Mouse (Mus musculus) small intestine, adult 2 months (tissue): ENCODE data around the gene Fancc.

Experiments used
- CTCF ChIP-seq: fragments of 200-500 bp; IDR thresholded peaks from 2 replicates; pipeline ENCODE4 v1.5.1; 2012; ENCODE audit warnings: low read depth, mild to moderate bottlenecking, control low read depth, inconsistent platforms, low read length, moderate library complexity, mixed read lengths; ENCODE audit not compliant: insufficient replicate concordance, insufficient read length; ENCODE audit errors: extremely low read depth
- POLR2A ChIP-seq: fragments of 200-500 bp; IDR thresholded peaks from 2 replicates; pipeline ENCODE4 v1.6.1; 2012; ENCODE audit warnings: low read depth, mild to moderate bottlenecking, control low read depth, inconsistent platforms, low read length, moderate library complexity

- TF ChIP-seq POLR2A (no peak), CTCF (no peak)
These were observed 47.3 kb upstream of the Fancc start for GRCm38 (mm10) chr13:63544119-63544966.
